Mouse (Mus musculus): ENCODE data around the gene Cpsf2. TPM values are rescaled to one million over a fixed set of nuclear protein-coding genes. Genes with fewer than 3 reads are reported as not detected.
"Not testable (repeated sequence)": the region's sequence is repeated elsewhere in the genome, so short reads cannot be mapped to it uniquely, and the experiment has no call there.

The Cpsf2 gene
- 65.0 and 74.5 TPM in 2 replicates for total RNA-seq (2017)

GRCm38 (mm10) chr12:101975601-101976571 is at the start of gene Cpsf2:
Gene Cpsf2 (plus strand): TSS chr12:101975988.
- ATAC-seq (replicated peaks in 1 of 2; ENCODE audit: insufficient read depth in 1 of 2, low FRiP score in 2 of 2, low TSS enrichment in 1 of 2, low read depth in 1 of 2, poor library complexity in 2 of 2, severe bottlenecking in 2 of 2) = peak; percentile 84 to 87

GRCm38 (mm10) chr12:101928423-101928822 is 47.4 kb upstream of the Cpsf2 start:
- no peak for ATAC-seq (replicated peaks in 1 of 2; ENCODE audit: insufficient read depth in 1 of 2, low FRiP score in 2 of 2, low TSS enrichment in 1 of 2, low read depth in 1 of 2, poor library complexity in 2 of 2, severe bottlenecking in 2 of 2)

GRCm38 (mm10) chr12:101935223-101935622 is 40.6 kb upstream of the Cpsf2 start:
- no peak for ATAC-seq (replicated peaks in 1 of 2; ENCODE audit: insufficient read depth in 1 of 2, low FRiP score in 2 of 2, low TSS enrichment in 1 of 2, low read depth in 1 of 2, poor library complexity in 2 of 2, severe bottlenecking in 2 of 2)

- ATAC-seq (replicated peaks in 1 of 2; ENCODE audit: insufficient read depth in 1 of 2, low FRiP score in 2 of 2, low TSS enrichment in 1 of 2, low read depth in 1 of 2, poor library complexity in 2 of 2, severe bottlenecking in 2 of 2) = no peak
Measured at GRCm38 (mm10) chr12:101937572-101937971, 38.2 kb upstream of the Cpsf2 start.

- ATAC-seq (replicated peaks in 1 of 2; ENCODE audit: insufficient read depth in 1 of 2, low FRiP score in 2 of 2, low TSS enrichment in 1 of 2, low read depth in 1 of 2, poor library complexity in 2 of 2, severe bottlenecking in 2 of 2) = no peak
Measured at GRCm38 (mm10) chr12:101947986-101948385, 27.8 kb upstream of the Cpsf2 start.

GRCm38 (mm10) chr12:101948801-101949200 is 27.0 kb upstream of the Cpsf2 start:
- ATAC-seq (replicated peaks in 1 of 2; ENCODE audit: insufficient read depth in 1 of 2, low FRiP score in 2 of 2, low TSS enrichment in 1 of 2, low read depth in 1 of 2, poor library complexity in 2 of 2, severe bottlenecking in 2 of 2) = no peak

- ATAC-seq (replicated peaks in 1 of 2; ENCODE audit: insufficient read depth in 1 of 2, low FRiP score in 2 of 2, low TSS enrichment in 1 of 2, low read depth in 1 of 2, poor library complexity in 2 of 2, severe bottlenecking in 2 of 2) = not testable (repeated sequence)
Measured at GRCm38 (mm10) chr12:101955821-101956220, 20.0 kb upstream of the Cpsf2 start.

GRCm38 (mm10) chr12:101957079-101957941 is 18.5 kb upstream of the Cpsf2 start:
- ATAC-seq (replicated peaks in 1 of 2; ENCODE audit: insufficient read depth in 1 of 2, low FRiP score in 2 of 2, low TSS enrichment in 1 of 2, low read depth in 1 of 2, poor library complexity in 2 of 2, severe bottlenecking in 2 of 2) = no peak

- peak; percentile 97 for ATAC-seq (replicated peaks in 1 of 2; ENCODE audit: insufficient read depth in 1 of 2, low FRiP score in 2 of 2, low TSS enrichment in 1 of 2, low read depth in 1 of 2, poor library complexity in 2 of 2, severe bottlenecking in 2 of 2)
Measured at GRCm38 (mm10) chr12:101957942-101958544, 17.7 kb upstream of the Cpsf2 start, which contains the start of gene Atxn3. Gene Atxn3 (minus strand): TSS chr12:101958246.

- peak in 1 of 2 experiments; percentile 37; a peak in 1 of 4 replicates for ATAC-seq (replicated peaks in 1 of 2; ENCODE audit: insufficient read depth in 1 of 2, low FRiP score in 2 of 2, low TSS enrichment in 1 of 2, low read depth in 1 of 2, poor library complexity in 2 of 2, severe bottlenecking in 2 of 2)
Measured at GRCm38 (mm10) chr12:101958556-101958955, 17.2 kb upstream of the Cpsf2 start.

- ATAC-seq (replicated peaks in 1 of 2; ENCODE audit: insufficient read depth in 1 of 2, low FRiP score in 2 of 2, low TSS enrichment in 1 of 2, low read depth in 1 of 2, poor library complexity in 2 of 2, severe bottlenecking in 2 of 2) = not testable (repeated sequence)
Measured at GRCm38 (mm10) chr12:101958960-101959780, 16.6 kb upstream of the Cpsf2 start.

- no peak for ATAC-seq (replicated peaks in 1 of 2; ENCODE audit: insufficient read depth in 1 of 2, low FRiP score in 2 of 2, low TSS enrichment in 1 of 2, low read depth in 1 of 2, poor library complexity in 2 of 2, severe bottlenecking in 2 of 2)
Measured at GRCm38 (mm10) chr12:101971311-101971710, 4.5 kb upstream of the Cpsf2 start.

GRCm38 (mm10) chr12:101972230-101972629 is 3.6 kb upstream of the Cpsf2 start:
- no peak for ATAC-seq (replicated peaks in 1 of 2; ENCODE audit: insufficient read depth in 1 of 2, low FRiP score in 2 of 2, low TSS enrichment in 1 of 2, low read depth in 1 of 2, poor library complexity in 2 of 2, severe bottlenecking in 2 of 2)

- ATAC-seq (replicated peaks in 1 of 2; ENCODE audit: insufficient read depth in 1 of 2, low FRiP score in 2 of 2, low TSS enrichment in 1 of 2, low read depth in 1 of 2, poor library complexity in 2 of 2, severe bottlenecking in 2 of 2) = no peak
Measured at GRCm38 (mm10) chr12:101974571-101974970, 1.2 kb upstream of the Cpsf2 start.

- peak in 1 of 2 experiments; percentile 3; a peak in 1 of 4 replicates for ATAC-seq (replicated peaks in 1 of 2; ENCODE audit: insufficient read depth in 1 of 2, low FRiP score in 2 of 2, low TSS enrichment in 1 of 2, low read depth in 1 of 2, poor library complexity in 2 of 2, severe bottlenecking in 2 of 2)
Measured at GRCm38 (mm10) chr12:101975167-101975600, 604 bp upstream of the Cpsf2 start.

GRCm38 (mm10) chr12:101976651-101977403 is 1.0 kb downstream of the Cpsf2 start:
- no peak for ATAC-seq (replicated peaks in 1 of 2; ENCODE audit: insufficient read depth in 1 of 2, low FRiP score in 2 of 2, low TSS enrichment in 1 of 2, low read depth in 1 of 2, poor library complexity in 2 of 2, severe bottlenecking in 2 of 2)
